Mouse (Mus musculus) lung, postnatal 36 days (tissue): ENCODE measurements at regions not wholly inside any gene's neighbourhood (a gene's known extent, or its start where the extent isn't known, plus 50 kb on each side); places are given as distances from the start of the nearest gene placed in this dataset.
A peak's percentile ranks its signal among the peaks of the same experiment; 100 is the strongest.

Source experiments
- DNase-seq: peaks from one replicate; pipeline ENCODE4 v3.0.0; 2022; ENCODE audit warnings: mixed read lengths

GRCm38 (mm10) chr6:112152535-112153364 lies 120.8 kb upstream of the Lmcd1 start:
- DNase-seq, result peak; percentile 18

- no peak for DNase-seq
Observed at GRCm38 (mm10) chr6:112167487-112167886, 106.1 kb upstream of the Lmcd1 start.

GRCm38 (mm10) chr6:112176344-112176743 lies 97.2 kb upstream of the Lmcd1 start:
- DNase-seq, result no peak

- DNase-seq, result no peak
Observed at GRCm38 (mm10) chr6:112187636-112188035, 85.9 kb upstream of the Lmcd1 start.

GRCm38 (mm10) chr6:112191032-112191431 lies 82.5 kb upstream of the Lmcd1 start:
- DNase-seq, result peak; percentile 79

GRCm38 (mm10) chr6:112197445-112197844 lies 76.1 kb upstream of the Lmcd1 start:
- DNase-seq, result peak; percentile 92

- DNase-seq, result no peak
Observed at GRCm38 (mm10) chr6:112199241-112199640, 74.3 kb upstream of the Lmcd1 start.

- DNase-seq, result no peak
Observed at GRCm38 (mm10) chr6:112202120-112202519, 71.4 kb upstream of the Lmcd1 start.

- DNase-seq, result no peak
Observed at GRCm38 (mm10) chr6:112203321-112203720, 70.2 kb upstream of the Lmcd1 start.

GRCm38 (mm10) chr6:112204956-112205355 lies 68.6 kb upstream of the Lmcd1 start:
- no peak for DNase-seq

- no peak for DNase-seq
Observed at GRCm38 (mm10) chr6:112205420-112205995, 68.0 kb upstream of the Lmcd1 start.

- peak; percentile 72 for DNase-seq
Observed at GRCm38 (mm10) chr6:112207229-112207628, 66.3 kb upstream of the Lmcd1 start.

GRCm38 (mm10) chr6:112210238-112210950 lies 63.2 kb upstream of the Lmcd1 start:
- DNase-seq, result peak; percentile 84

GRCm38 (mm10) chr6:112216868-112217267 lies 56.7 kb upstream of the Lmcd1 start:
- no peak for DNase-seq

GRCm38 (mm10) chr6:112218248-112218647 lies 55.3 kb upstream of the Lmcd1 start:
- no peak for DNase-seq

GRCm38 (mm10) chr6:112219641-112220040 lies 53.9 kb upstream of the Lmcd1 start:
- DNase-seq, result no peak

GRCm38 (mm10) chr6:112220149-112220548 lies 53.4 kb upstream of the Lmcd1 start:
- no peak for DNase-seq

- DNase-seq, result no peak
Observed at GRCm38 (mm10) chr6:112221373-112221772, 52.2 kb upstream of the Lmcd1 start.

GRCm38 (mm10) chr6:112223325-112223724 lies 50.2 kb upstream of the Lmcd1 start:
- DNase-seq, result peak; percentile 35
